Mouse (Mus musculus): Measurements from ENCODE around the gene Hrg. TPM values are rescaled to one million over a fixed set of nuclear protein-coding genes. Genes with fewer than 3 reads are reported as not detected.
"Not testable (repeated sequence)": the region's sequence is repeated elsewhere in the genome, so short reads cannot be mapped to it uniquely, and the experiment has no call there.

The Hrg gene
- polyA plus RNA-seq, 1 experiment from 2014 or later: not detected

DNA sequence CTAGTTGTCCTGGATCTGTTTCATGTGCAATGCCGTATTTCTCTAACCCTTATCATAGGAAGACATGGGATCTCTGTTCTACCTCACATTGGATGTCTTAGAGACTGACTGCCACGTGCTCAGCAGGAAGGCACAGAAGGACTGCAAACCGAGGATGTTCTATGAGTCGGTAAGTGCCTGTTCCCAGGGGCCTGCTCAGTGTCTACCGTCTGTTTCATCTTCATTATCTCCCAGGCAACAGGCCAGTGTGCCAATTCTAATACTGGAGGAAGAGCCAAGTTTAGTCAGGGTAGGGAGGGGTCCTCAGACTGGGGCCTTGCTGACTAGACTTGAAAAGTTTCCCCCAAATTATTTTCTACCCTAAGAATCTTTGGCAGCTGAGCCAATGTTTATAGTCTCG, 21.3 kb upstream of the Hrg start:
- Histone ChIP-seq H3K27me3 (no peaks in the 10 kb centered on the region), H3K4me1 (replicated peaks) (no peaks in the 10 kb centered on the region), H3K9ac (no peak overlapping the region), H3K4me3 (no peak overlapping the region), H3K36me3 (no peaks in the 10 kb centered on the region), H3K4me2 (no peak overlapping the region), H3K9me3 (replicated peaks) (no peaks in the 10 kb centered on the region), H3K27ac (no peak overlapping the region)
- no peak for ATAC-seq (replicated peaks; ENCODE audit: insufficient number of reproducible peaks, insufficient read depth, low FRiP score, low read depth)
- 50% methylated on average over 6 of the region's 6 CpGs for WGBS

DNA sequence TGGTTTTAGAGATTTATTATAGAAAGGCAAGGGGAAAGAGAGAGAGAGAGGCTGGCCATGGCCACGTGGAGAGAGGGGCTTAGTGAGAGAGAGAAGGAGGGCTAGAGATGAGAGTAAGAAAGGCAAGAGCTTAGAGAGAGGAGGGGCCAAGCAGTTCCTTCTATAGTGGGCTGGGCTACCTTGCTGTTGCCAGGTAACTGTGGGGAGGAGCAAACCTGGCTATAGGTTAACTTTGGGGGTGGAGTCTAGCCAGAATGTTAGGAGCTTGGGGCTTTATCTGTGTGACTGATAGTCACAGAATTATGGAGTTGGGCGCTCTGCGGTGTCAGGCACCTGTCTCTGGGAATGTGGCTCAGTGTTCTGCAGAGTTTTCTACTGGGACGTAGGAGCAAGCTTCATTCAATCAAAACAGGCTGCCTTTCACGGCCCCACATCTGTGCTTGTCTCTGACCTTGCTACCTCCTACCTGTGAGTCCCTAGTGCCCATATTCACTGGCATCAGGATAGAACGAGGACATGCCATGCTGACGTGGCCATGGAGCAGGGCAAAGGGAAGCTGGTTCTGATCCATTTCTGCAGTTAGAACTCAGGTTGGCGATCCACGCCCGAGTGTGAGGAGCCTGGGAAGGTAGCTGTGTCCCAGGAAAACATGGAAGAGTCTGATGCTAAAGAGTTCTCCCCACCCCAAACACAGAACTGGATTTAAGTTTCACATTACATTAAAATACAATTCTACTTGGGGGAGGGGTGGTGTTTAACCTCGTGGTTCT, 19.3 kb upstream of the Hrg start:
- H3K4me1 ChIP-seq (replicated peaks): no peaks in the 10 kb centered on the region
- H3K27ac ChIP-seq: no peak overlapping the region
- ATAC-seq (replicated peaks; ENCODE audit: insufficient number of reproducible peaks, insufficient read depth, low FRiP score, low read depth): no peak
- no peaks in the 10 kb centered on the region for H3K36me3 ChIP-seq
- H3K9me3 ChIP-seq (replicated peaks): no peaks in the 10 kb centered on the region
- no peak overlapping the region for H3K4me3 ChIP-seq
- 80% methylated on average over 11 of the region's 11 CpGs for WGBS
- no peaks in the 10 kb centered on the region for H3K27me3 ChIP-seq
- H3K4me2 ChIP-seq: no peak overlapping the region
- H3K9ac ChIP-seq: no peak overlapping the region

DNA sequence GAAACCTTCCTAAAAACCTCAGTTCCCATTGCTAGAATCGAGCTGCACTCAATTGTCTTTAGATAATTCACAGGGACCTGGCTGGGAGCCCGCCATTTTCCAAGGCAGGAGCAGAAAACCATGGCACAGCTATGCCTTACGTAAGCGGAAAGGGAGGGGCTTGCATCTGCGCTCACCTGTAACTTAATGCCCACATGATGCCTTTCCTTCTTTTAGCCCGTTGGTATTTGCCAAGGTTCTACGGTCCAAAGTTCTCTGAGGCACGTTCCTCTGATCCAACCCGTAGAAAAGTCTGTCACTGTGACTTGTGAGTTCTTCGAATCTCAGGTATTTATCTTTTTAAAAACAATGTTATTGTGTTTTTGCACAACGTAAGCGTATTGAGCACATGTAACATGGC, 13.2 kb upstream of the Hrg start:
- H3K4me2 ChIP-seq: no peak overlapping the region
- ATAC-seq (replicated peaks; ENCODE audit: insufficient number of reproducible peaks, insufficient read depth, low FRiP score, low read depth): no peak
- 84% methylated on average over 12 of the region's 12 CpGs for whole genome bisulfite sequencing

DNA sequence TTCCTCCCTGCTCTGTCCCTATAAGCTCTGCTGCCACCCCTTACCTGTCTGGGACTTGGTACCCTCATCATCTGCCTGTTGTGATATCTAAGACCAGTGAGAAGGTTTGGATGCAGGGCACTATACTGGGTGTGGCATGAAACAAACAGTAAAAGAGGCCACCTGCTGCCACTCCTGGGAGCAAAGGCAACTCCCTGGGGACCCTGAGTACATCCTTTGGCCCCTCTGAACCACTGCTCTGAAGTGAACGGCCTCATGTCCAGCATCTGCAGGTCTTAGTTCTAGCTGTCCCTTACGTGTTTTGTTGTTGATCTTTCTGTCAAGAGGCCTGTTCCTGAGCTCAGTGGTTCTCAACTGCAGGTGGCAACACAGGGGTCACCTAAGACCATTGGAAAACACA, 12.3 kb upstream of the Hrg start:
- Histone ChIP-seq H3K9me3 (replicated peaks) (no peaks in the 10 kb centered on the region), H3K9ac (no peak overlapping the region), H3K27ac (no peak overlapping the region), H3K36me3 (no peaks in the 10 kb centered on the region), H3K4me1 (replicated peaks) (no peaks in the 10 kb centered on the region), H3K27me3 (no peaks in the 10 kb centered on the region), H3K4me2 (no peak overlapping the region), H3K4me3 (no peak overlapping the region)
- WGBS: 65% methylated on average over 2 of the region's 2 CpGs
- ATAC-seq (replicated peaks; ENCODE audit: insufficient number of reproducible peaks, insufficient read depth, low FRiP score, low read depth): no peak

More for the DNA sequence above, 13.2 kb upstream of the Hrg start:
- H3K4me3 ChIP-seq: no peak overlapping the region
- no peaks in the 10 kb centered on the region for H3K9me3 ChIP-seq (replicated peaks)
- no peaks in the 10 kb centered on the region for H3K36me3 ChIP-seq
- H3K27ac ChIP-seq: no peak overlapping the region
- no peak overlapping the region for H3K9ac ChIP-seq
- no peaks in the 10 kb centered on the region for H3K4me1 ChIP-seq (replicated peaks)
- no peaks in the 10 kb centered on the region for H3K27me3 ChIP-seq

DNA sequence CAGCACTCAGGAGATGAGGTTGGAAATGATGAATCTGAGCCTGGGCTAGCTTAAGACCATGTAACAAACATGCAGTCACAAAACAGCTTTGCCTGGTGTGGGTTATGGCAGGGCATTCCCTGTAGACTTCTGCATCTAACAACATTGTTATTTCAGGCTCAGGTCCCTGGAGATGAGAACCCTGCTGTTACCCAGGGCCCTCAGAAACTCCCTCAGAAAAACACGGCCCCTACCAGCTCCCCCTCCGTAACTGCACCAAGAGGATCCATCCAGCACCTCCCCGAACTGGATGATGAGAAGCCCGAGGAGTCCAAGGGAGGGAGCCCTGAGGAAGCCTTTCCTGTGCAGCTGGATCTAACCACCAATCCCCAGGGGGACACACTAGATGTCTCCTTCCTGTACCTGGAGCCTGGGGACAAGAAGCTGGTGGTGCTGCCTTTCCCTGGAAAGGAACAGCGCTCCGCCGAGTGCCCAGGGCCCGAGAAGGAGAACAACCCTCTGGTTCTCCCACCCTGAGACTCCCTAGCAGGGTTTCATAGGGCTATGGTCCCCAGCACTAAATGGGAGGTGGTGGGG, 11.7 kb upstream of the Hrg start:
- Histone ChIP-seq H3K27me3 (no peaks in the 10 kb centered on the region), H3K4me3 (no peak overlapping the region), H3K4me2 (no peak overlapping the region), H3K9ac (no peak overlapping the region), H3K9me3 (replicated peaks) (no peaks in the 10 kb centered on the region), H3K36me3 (no peaks in the 10 kb centered on the region), H3K27ac (no peak overlapping the region), H3K4me1 (replicated peaks) (no peaks in the 10 kb centered on the region)
- WGBS: 73% methylated on average over 8 of the region's 8 CpGs
- no peak for ATAC-seq (replicated peaks; ENCODE audit: insufficient number of reproducible peaks, insufficient read depth, low FRiP score, low read depth)

DNA sequence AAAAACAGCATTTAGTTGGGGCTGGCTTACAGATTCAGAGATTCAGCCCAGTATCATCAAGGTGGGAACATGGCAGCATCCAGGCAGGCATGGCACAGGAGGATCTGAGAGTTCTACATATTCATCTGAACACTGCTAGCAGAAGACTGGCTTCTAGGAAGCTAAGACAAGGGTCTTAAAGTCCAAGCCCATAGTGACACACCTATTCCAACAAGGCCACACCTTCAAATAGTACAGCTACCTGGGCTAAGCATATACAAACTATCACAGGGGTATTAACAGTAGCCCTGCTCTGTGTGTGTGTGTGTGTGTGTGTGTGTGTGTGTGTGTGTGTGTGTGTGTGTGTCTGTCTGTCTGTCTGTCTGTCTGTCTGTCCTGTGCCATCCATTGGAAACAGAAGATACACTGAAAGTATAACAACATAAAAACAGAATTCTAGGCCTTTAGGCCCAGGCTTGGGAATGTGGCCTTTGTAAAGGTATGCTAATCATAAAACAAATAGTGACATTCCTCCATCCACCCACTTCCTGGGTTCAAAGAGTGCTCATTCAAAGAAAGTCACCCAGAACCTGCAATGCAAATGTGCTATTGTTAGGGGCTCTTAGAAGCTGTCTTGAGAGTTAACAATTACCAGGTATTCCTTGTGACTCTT, 8.9 kb upstream of the Hrg start:
- not testable (repeated sequence) for H3K9me3 ChIP-seq (replicated peaks); H3K36me3 ChIP-seq; H3K4me1 ChIP-seq (replicated peaks); ATAC-seq (replicated peaks; ENCODE audit: insufficient number of reproducible peaks, insufficient read depth, low FRiP score, low read depth); H3K4me2 ChIP-seq; H3K4me3 ChIP-seq; H3K27me3 ChIP-seq; H3K9ac ChIP-seq; H3K27ac ChIP-seq

DNA sequence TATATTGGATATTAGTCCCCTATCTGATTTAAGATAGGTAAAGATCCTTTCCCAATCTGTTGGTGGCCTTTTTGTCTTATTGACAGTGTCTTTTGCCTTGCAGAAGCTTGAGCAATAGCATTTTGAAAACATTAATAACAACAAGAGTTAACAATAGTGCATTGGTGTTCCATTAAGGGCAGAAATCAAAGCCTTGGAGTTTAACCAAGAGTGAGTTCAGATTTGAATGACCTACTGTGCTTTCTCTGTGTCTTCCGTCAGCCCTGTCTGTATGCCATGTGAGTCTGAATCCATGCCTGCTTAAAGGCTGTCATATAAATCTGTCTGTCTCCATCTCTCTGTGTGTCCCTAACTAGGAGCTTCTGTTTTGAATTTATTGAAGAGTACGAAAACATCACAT, 3.5 kb upstream of the Hrg start:
- WGBS: 72% methylated on average over 2 of the region's 2 CpGs
- Histone ChIP-seq H3K9ac (no peak overlapping the region), H3K4me1 (replicated peaks) (no peaks in the 10 kb centered on the region), H3K36me3 (no peaks in the 10 kb centered on the region), H3K9me3 (replicated peaks) (no peaks in the 10 kb centered on the region), H3K27me3 (no peaks in the 10 kb centered on the region), H3K4me2 (no peak overlapping the region), H3K27ac (no peak overlapping the region), H3K4me3 (no peak overlapping the region)
- no peak for ATAC-seq (replicated peaks; ENCODE audit: insufficient number of reproducible peaks, insufficient read depth, low FRiP score, low read depth)

DNA sequence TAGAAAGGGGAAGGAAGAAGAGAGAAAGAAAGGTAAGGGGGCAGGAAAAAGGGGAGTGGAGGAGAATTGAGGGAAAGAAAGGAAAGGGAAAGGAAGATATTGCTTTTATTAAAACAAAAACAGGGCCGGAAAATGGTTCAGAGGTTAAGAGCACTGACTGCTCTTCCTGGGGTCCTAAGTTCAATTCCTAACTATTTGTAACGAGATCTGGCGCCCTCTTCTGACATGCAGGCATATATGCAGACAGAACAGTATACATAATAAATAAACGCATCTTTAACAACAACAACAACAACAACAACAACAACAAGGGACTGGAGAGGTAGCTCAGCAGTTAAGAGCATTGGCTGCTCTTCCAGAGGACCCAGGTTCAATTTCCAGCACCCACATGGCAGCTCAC, 2.2 kb downstream of the Hrg start:
- 33% methylated on average over 4 of the region's 4 CpGs for WGBS
- ATAC-seq (replicated peaks; ENCODE audit: insufficient number of reproducible peaks, insufficient read depth, low FRiP score, low read depth): no peak

DNA sequence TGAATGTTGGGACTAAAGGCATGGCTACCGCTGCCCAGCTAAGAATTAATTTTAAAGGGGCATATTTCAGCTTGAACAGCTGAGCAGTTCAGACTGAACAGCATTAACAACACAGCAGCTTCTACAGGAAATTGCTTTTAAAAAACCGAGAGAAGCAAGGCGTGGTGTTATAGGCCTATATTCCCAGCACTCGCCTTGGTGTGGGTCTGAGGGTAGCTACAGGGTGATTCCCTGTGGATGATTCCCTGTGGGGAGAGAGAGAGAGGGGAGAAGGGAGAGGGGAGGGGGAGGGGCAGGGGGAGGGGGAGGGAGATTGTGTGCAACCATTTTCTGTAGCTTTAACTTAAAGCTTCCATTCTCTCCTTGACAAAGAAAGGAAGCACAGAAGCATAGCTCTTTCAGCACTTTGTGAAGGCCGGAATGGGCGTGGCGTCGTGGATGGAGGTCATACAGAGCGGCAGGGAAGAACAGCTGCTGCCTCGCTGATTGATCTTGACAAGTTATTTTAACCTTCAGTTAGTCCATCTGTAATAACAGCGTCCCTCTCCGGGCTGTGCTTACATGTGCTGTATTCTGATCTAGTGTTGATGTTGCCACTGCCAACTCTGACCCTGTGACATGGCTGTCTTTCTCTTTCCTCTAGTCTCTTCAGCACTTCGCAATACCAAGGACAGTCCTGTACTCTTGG, 4.7 kb downstream of the Hrg start:
- Histone ChIP-seq H3K9me3 (replicated peaks) (no peaks in the 10 kb centered on the region), H3K4me1 (replicated peaks) (no peaks in the 10 kb centered on the region), H3K4me3 (no peak overlapping the region), H3K27ac (no peak overlapping the region), H3K27me3 (no peaks in the 10 kb centered on the region), H3K9ac (no peak overlapping the region), H3K36me3 (no peaks in the 10 kb centered on the region), H3K4me2 (no peak overlapping the region)
- ATAC-seq (replicated peaks; ENCODE audit: insufficient number of reproducible peaks, insufficient read depth, low FRiP score, low read depth): no peak
- 59% methylated on average over 13 of the region's 13 CpGs for WGBS

More for the DNA sequence above, 2.2 kb downstream of the Hrg start:
- H3K27me3 ChIP-seq: no peaks in the 10 kb centered on the region
- no peak overlapping the region for H3K27ac ChIP-seq
- no peak overlapping the region for H3K4me2 ChIP-seq
- H3K4me1 ChIP-seq (replicated peaks): no peaks in the 10 kb centered on the region
- no peaks in the 10 kb centered on the region for H3K9me3 ChIP-seq (replicated peaks)
- no peaks in the 10 kb centered on the region for H3K36me3 ChIP-seq
- no peak overlapping the region for H3K4me3 ChIP-seq
- no peak overlapping the region for H3K9ac ChIP-seq

DNA sequence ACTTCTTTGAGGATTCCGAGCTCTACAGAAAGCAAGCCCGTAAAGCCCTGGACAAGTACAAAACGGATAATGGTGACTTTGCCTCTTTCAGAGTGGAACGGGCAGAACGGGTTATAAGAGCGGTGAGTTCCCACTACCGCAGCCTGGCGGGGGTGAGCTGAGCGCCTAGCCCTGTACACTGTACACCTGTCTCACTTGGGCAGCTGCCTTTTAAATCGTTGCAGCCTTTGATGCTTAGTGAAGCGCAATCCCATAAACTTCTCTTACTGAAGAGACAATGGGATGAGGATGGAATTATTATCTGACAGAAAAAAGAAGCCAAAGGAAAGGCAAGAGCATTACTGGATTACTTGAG, 5.2 kb downstream of the Hrg start:
- H3K9me3 ChIP-seq (replicated peaks): no peaks in the 10 kb centered on the region
- no peak for ATAC-seq (replicated peaks; ENCODE audit: insufficient number of reproducible peaks, insufficient read depth, low FRiP score, low read depth)
- H3K36me3 ChIP-seq: no peaks in the 10 kb centered on the region
- no peak overlapping the region for H3K4me3 ChIP-seq
- no peak overlapping the region for H3K9ac ChIP-seq
- H3K27me3 ChIP-seq: no peaks in the 10 kb centered on the region
- no peaks in the 10 kb centered on the region for H3K4me1 ChIP-seq (replicated peaks)
- H3K4me2 ChIP-seq: no peak overlapping the region
- WGBS: 85% methylated on average over 11 of the region's 11 CpGs
- no peak overlapping the region for H3K27ac ChIP-seq

DNA sequence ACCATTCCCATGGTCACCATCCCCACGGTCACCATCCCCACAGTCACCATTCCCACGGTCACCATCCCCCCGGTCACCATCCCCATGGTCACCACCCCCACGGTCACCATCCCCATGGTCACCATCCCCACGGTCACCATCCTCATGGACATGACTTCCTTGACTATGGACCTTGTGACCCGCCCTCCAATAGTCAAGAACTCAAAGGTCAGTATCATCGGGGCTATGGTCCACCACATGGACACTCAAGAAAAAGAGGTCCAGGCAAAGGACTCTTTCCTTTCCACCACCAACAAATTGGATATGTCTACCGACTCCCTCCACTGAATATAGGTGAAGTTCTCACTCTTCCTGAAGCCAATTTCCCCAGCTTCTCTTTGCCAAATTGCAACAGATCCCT, 10.2 kb downstream of the Hrg start:
- ATAC-seq (replicated peaks; ENCODE audit: insufficient number of reproducible peaks, insufficient read depth, low FRiP score, low read depth): no peak

More for the DNA sequence above, 10.2 kb downstream of the Hrg start:
- no peak overlapping the region for H3K4me3 ChIP-seq
- H3K9ac ChIP-seq: no peak overlapping the region
- no peaks in the 10 kb centered on the region for H3K4me1 ChIP-seq (replicated peaks)
- 88% methylated on average over 8 of the region's 8 CpGs for WGBS
- no peaks in the 10 kb centered on the region for H3K27me3 ChIP-seq
- H3K27ac ChIP-seq: no peak overlapping the region
- H3K36me3 ChIP-seq: no peaks in the 10 kb centered on the region
- no peak overlapping the region for H3K4me2 ChIP-seq
- no peaks in the 10 kb centered on the region for H3K9me3 ChIP-seq (replicated peaks)

Measured in heart, embryonic 15.5 days (tissue).